Mouse (Mus musculus) cerebellum, adult 11 months (tissue): ENCODE results near the gene Vamp8.

ENCODE experiments used
- DNase-seq: peaks from one replicate; pipeline ENCODE4 v3.0.0; 2022

Gene Vamp8

GRCm38 (mm10) chr6:72389941-72390771 is at the start of gene Vamp8:
TSS of gene Vamp8 (minus strand) at chr6:72390703.
- peak; percentile 51 for DNase-seq

GRCm38 (mm10) chr6:72439355-72440185 is 49.1 kb upstream of the Vamp8 start, which contains the start of gene Mat2a:
TSS of gene Mat2a (minus strand) at chr6:72439558.
- peak; percentile 94 for DNase-seq

GRCm38 (mm10) chr6:72438862-72439354 is 48.4 kb upstream of the Vamp8 start:
- DNase-seq, result peak; percentile 90

GRCm38 (mm10) chr6:72438226-72438625 is 47.7 kb upstream of the Vamp8 start:
- no peak for DNase-seq

- no peak for DNase-seq
These were observed 41.6 kb upstream of the Vamp8 start for GRCm38 (mm10) chr6:72432153-72432552.

- no peak for DNase-seq
These were observed 40.8 kb upstream of the Vamp8 start for GRCm38 (mm10) chr6:72430989-72431921.

- no peak for DNase-seq
These were observed 38.7 kb upstream of the Vamp8 start for GRCm38 (mm10) chr6:72429061-72429842.

- peak; percentile 63 for DNase-seq
These were observed 37.5 kb upstream of the Vamp8 start for GRCm38 (mm10) chr6:72428036-72428435.

GRCm38 (mm10) chr6:72425646-72426045 is 35.1 kb upstream of the Vamp8 start:
- DNase-seq, result no peak

GRCm38 (mm10) chr6:72420901-72421300 is 30.4 kb upstream of the Vamp8 start:
- DNase-seq, result no peak

- DNase-seq, result no peak
These were observed 29.3 kb upstream of the Vamp8 start for GRCm38 (mm10) chr6:72419806-72420205.

- DNase-seq, result no peak
These were observed 27.8 kb upstream of the Vamp8 start for GRCm38 (mm10) chr6:72418279-72418678.

- DNase-seq, result no peak
These were observed 25.7 kb upstream of the Vamp8 start for GRCm38 (mm10) chr6:72415964-72416772.

- DNase-seq, result no peak
These were observed 24.7 kb upstream of the Vamp8 start for GRCm38 (mm10) chr6:72415181-72415580.

GRCm38 (mm10) chr6:72414076-72414756 is 23.7 kb upstream of the Vamp8 start, which contains the start of gene Ggcx:
TSS of gene Ggcx (plus strand) at chr6:72414308.
- peak; percentile 92 for DNase-seq

GRCm38 (mm10) chr6:72410518-72410917 is 20.0 kb upstream of the Vamp8 start:
- DNase-seq, result no peak

GRCm38 (mm10) chr6:72410003-72410402 is 19.5 kb upstream of the Vamp8 start:
- DNase-seq, result no peak

- DNase-seq, result peak; percentile 56
These were observed 19.1 kb upstream of the Vamp8 start for GRCm38 (mm10) chr6:72409567-72409966.

- peak; percentile 70 for DNase-seq
These were observed 16.6 kb upstream of the Vamp8 start for GRCm38 (mm10) chr6:72407119-72407518.

GRCm38 (mm10) chr6:72405356-72405755 is 14.9 kb upstream of the Vamp8 start:
- no peak for DNase-seq
